Mouse (Mus musculus): ENCODE data around the gene Atp5d. TPM values are rescaled to one million over a fixed set of nuclear protein-coding genes. Genes with fewer than 3 reads are reported as not detected.

Gene Atp5d
- polyA plus RNA-seq, 1 experiment from 2014 or later: 426 TPM

- H3K4me2 ChIP-seq (ENCODE audit: low read depth, severe bottlenecking): no peak overlapping the region
- no peak overlapping the region for H3K9ac ChIP-seq (ENCODE audit: low read length)
- no peaks in the 10 kb centered on the region for H3K27me3 ChIP-seq (ENCODE audit: control insufficient read depth, insufficient read depth, low read length)
- H3K9me3 ChIP-seq (ENCODE audit: control insufficient read depth, low read length): no peaks in the 10 kb centered on the region
- peaks cover 14% of the 10 kb centered on the region for H3K4me1 ChIP-seq (ENCODE audit: control insufficient read depth, insufficient read depth, low read length)
- ATAC-seq (ENCODE audit: insufficient number of reproducible peaks, low FRiP score, low TSS enrichment, low read depth): no peak
- DNase-seq (ENCODE audit: low spot score): no peak
- no peaks in the 10 kb centered on the region for H3K36me3 ChIP-seq (ENCODE audit: control insufficient read depth, insufficient read depth, low read length)
- WGBS: 83% methylated on average over 5 of the region's 5 CpGs
- H3K27ac ChIP-seq (replicated peaks; ENCODE audit: low read depth, low read length): no peak overlapping the region
- no peak overlapping the region for H3K4me3 ChIP-seq (ENCODE audit: low read depth, low read length)
Measured at GRCm38 (mm10) chr10:80098630-80099029, 39.8 kb upstream of the Atp5d start.

- DNase-seq (ENCODE audit: low spot score): no peak
- no peaks in the 10 kb centered on the region for H3K9me3 ChIP-seq (ENCODE audit: control insufficient read depth, low read length)
- H3K9ac ChIP-seq (ENCODE audit: low read length): no peak overlapping the region
- no peaks in the 10 kb centered on the region for H3K36me3 ChIP-seq (ENCODE audit: control insufficient read depth, insufficient read depth, low read length)
- no peaks in the 10 kb centered on the region for H3K27me3 ChIP-seq (ENCODE audit: control insufficient read depth, insufficient read depth, low read length)
- 64% methylated on average over 11 of the region's 11 CpGs for WGBS
- H3K4me2 ChIP-seq (ENCODE audit: low read depth, severe bottlenecking): no peak overlapping the region
- no peak overlapping the region for H3K27ac ChIP-seq (replicated peaks; ENCODE audit: low read depth, low read length)
- no peak for ATAC-seq (ENCODE audit: insufficient number of reproducible peaks, low FRiP score, low TSS enrichment, low read depth)
- peaks cover 14% of the 10 kb centered on the region for H3K4me1 ChIP-seq (ENCODE audit: control insufficient read depth, insufficient read depth, low read length)
- H3K4me3 ChIP-seq (ENCODE audit: low read depth, low read length): no peak overlapping the region
Measured at GRCm38 (mm10) chr10:80100982-80101381, 37.5 kb upstream of the Atp5d start.

GRCm38 (mm10) chr10:80102216-80102915 is 36.1 kb upstream of the Atp5d start:
- no peaks in the 10 kb centered on the region for H3K9me3 ChIP-seq (ENCODE audit: control insufficient read depth, low read length)
- no peak overlapping the region for H3K27ac ChIP-seq (replicated peaks; ENCODE audit: low read depth, low read length)
- peak overlapping the region; percentile 85 for H3K4me2 ChIP-seq (ENCODE audit: low read depth, severe bottlenecking)
- DNase-seq (ENCODE audit: low spot score) (peak; percentile 89), ATAC-seq (ENCODE audit: insufficient number of reproducible peaks, low FRiP score, low TSS enrichment, low read depth) (peak; percentile 88)
- H3K36me3 ChIP-seq (ENCODE audit: control insufficient read depth, insufficient read depth, low read length): no peaks in the 10 kb centered on the region
- H3K4me3 ChIP-seq (ENCODE audit: low read depth, low read length): peak overlapping the region; percentile 95
- no peaks in the 10 kb centered on the region for H3K27me3 ChIP-seq (ENCODE audit: control insufficient read depth, insufficient read depth, low read length)
- peak overlapping the region; percentile 79 for H3K9ac ChIP-seq (ENCODE audit: low read length)
- peaks cover 10% of the 10 kb centered on the region for H3K4me1 ChIP-seq (ENCODE audit: control insufficient read depth, insufficient read depth, low read length)
- WGBS: under 1% methylated on average over 58 of the region's 59 CpGs

- Histone ChIP-seq H3K4me2 (ENCODE audit: low read depth, severe bottlenecking) (no peak overlapping the region), H3K9ac (ENCODE audit: low read length) (no peak overlapping the region; the same call in 1 of the 2 replicates), H3K27ac (replicated peaks; ENCODE audit: low read depth, low read length) (no peak overlapping the region), H3K4me3 (ENCODE audit: low read depth, low read length) (no peak overlapping the region), H3K36me3 (ENCODE audit: control insufficient read depth, insufficient read depth, low read length) (no peaks in the 10 kb centered on the region), H3K27me3 (ENCODE audit: control insufficient read depth, insufficient read depth, low read length) (no peaks in the 10 kb centered on the region), H3K4me1 (ENCODE audit: control insufficient read depth, insufficient read depth, low read length) (peaks cover 5% of the 10 kb centered on the region), H3K9me3 (ENCODE audit: control insufficient read depth, low read length) (no peaks in the 10 kb centered on the region)
- WGBS: 85% methylated on average over 2 of the region's 2 CpGs
- no peak for ATAC-seq (ENCODE audit: insufficient number of reproducible peaks, low FRiP score, low TSS enrichment, low read depth)
- DNase-seq (ENCODE audit: low spot score): no peak
Measured at GRCm38 (mm10) chr10:80103032-80103431, 35.4 kb upstream of the Atp5d start.

GRCm38 (mm10) chr10:80104181-80104580 is 34.3 kb upstream of the Atp5d start:
- WGBS: 71% methylated on average over 3 of the region's 3 CpGs
- Histone ChIP-seq H3K27ac (replicated peaks; ENCODE audit: low read depth, low read length) (no peak overlapping the region), H3K9me3 (ENCODE audit: control insufficient read depth, low read length) (no peaks in the 10 kb centered on the region), H3K36me3 (ENCODE audit: control insufficient read depth, insufficient read depth, low read length) (no peaks in the 10 kb centered on the region), H3K27me3 (ENCODE audit: control insufficient read depth, insufficient read depth, low read length) (no peaks in the 10 kb centered on the region), H3K9ac (ENCODE audit: low read length) (no peak overlapping the region; the same call in 1 of the 2 replicates), H3K4me3 (ENCODE audit: low read depth, low read length) (no peak overlapping the region), H3K4me1 (ENCODE audit: control insufficient read depth, insufficient read depth, low read length) (peaks cover 5% of the 10 kb centered on the region), H3K4me2 (ENCODE audit: low read depth, severe bottlenecking) (no peak overlapping the region)
- ATAC-seq (ENCODE audit: insufficient number of reproducible peaks, low FRiP score, low TSS enrichment, low read depth) (no peak), DNase-seq (ENCODE audit: low spot score) (no peak)

- H3K36me3 ChIP-seq (ENCODE audit: control insufficient read depth, insufficient read depth, low read length): no peaks in the 10 kb centered on the region
- no peak for DNase-seq (ENCODE audit: low spot score)
- H3K27me3 ChIP-seq (ENCODE audit: control insufficient read depth, insufficient read depth, low read length): no peaks in the 10 kb centered on the region
- no peaks in the 10 kb centered on the region for H3K9me3 ChIP-seq (ENCODE audit: control insufficient read depth, low read length)
- H3K4me3 ChIP-seq (ENCODE audit: low read depth, low read length): no peak within 1 kb of the TSS
- H3K27ac ChIP-seq (replicated peaks; ENCODE audit: low read depth, low read length): no peak within 1 kb of the TSS
- peaks cover 5% of the 10 kb centered on the region for H3K4me1 ChIP-seq (ENCODE audit: control insufficient read depth, insufficient read depth, low read length)
- ATAC-seq (ENCODE audit: insufficient number of reproducible peaks, low FRiP score, low TSS enrichment, low read depth): no peak
- H3K9ac ChIP-seq (ENCODE audit: low read length): no peak within 1 kb of the TSS; the same call in 1 of the 2 replicates
- WGBS: 60% methylated on average over 5 of the region's 5 CpGs
- H3K4me2 ChIP-seq (ENCODE audit: low read depth, severe bottlenecking): no peak within 1 kb of the TSS
Measured at GRCm38 (mm10) chr10:80105460-80105859, 33.0 kb upstream of the Atp5d start, which contains the start of gene Sbno2. Gene Sbno2, minus strand, starts transcription at chr10:80105571.

GRCm38 (mm10) chr10:80105926-80106325 is 32.5 kb upstream of the Atp5d start:
- Histone ChIP-seq H3K27me3 (ENCODE audit: control insufficient read depth, insufficient read depth, low read length) (no peaks in the 10 kb centered on the region), H3K4me3 (ENCODE audit: low read depth, low read length) (no peak overlapping the region), H3K4me2 (ENCODE audit: low read depth, severe bottlenecking) (no peak overlapping the region), H3K9me3 (ENCODE audit: control insufficient read depth, low read length) (no peaks in the 10 kb centered on the region), H3K9ac (ENCODE audit: low read length) (no peak overlapping the region; the same call in 1 of the 2 replicates), H3K27ac (replicated peaks; ENCODE audit: low read depth, low read length) (no peak overlapping the region), H3K36me3 (ENCODE audit: control insufficient read depth, insufficient read depth, low read length) (no peaks in the 10 kb centered on the region), H3K4me1 (ENCODE audit: control insufficient read depth, insufficient read depth, low read length) (peaks cover 5% of the 10 kb centered on the region)
- ATAC-seq (ENCODE audit: insufficient number of reproducible peaks, low FRiP score, low TSS enrichment, low read depth) (no peak), DNase-seq (ENCODE audit: low spot score) (no peak)
- 71% methylated on average over 5 of the region's 5 CpGs for WGBS

GRCm38 (mm10) chr10:80107678-80108077 is 30.8 kb upstream of the Atp5d start:
- 68% methylated on average over 6 of the region's 6 CpGs for WGBS
- Histone ChIP-seq H3K9me3 (ENCODE audit: control insufficient read depth, low read length) (no peaks in the 10 kb centered on the region), H3K4me2 (ENCODE audit: low read depth, severe bottlenecking) (no peak overlapping the region), H3K9ac (ENCODE audit: low read length) (no peak overlapping the region), H3K27ac (replicated peaks; ENCODE audit: low read depth, low read length) (no peak overlapping the region), H3K27me3 (ENCODE audit: control insufficient read depth, insufficient read depth, low read length) (no peaks in the 10 kb centered on the region), H3K4me1 (ENCODE audit: control insufficient read depth, insufficient read depth, low read length) (no peaks in the 10 kb centered on the region), H3K36me3 (ENCODE audit: control insufficient read depth, insufficient read depth, low read length) (no peaks in the 10 kb centered on the region), H3K4me3 (ENCODE audit: low read depth, low read length) (no peak overlapping the region)
- DNase-seq (ENCODE audit: low spot score) (no peak), ATAC-seq (ENCODE audit: insufficient number of reproducible peaks, low FRiP score, low TSS enrichment, low read depth) (no peak)

Measured in limb, embryonic 11.5 days (tissue).